Mouse (Mus musculus): ENCODE measurements around the gene Csrnp2. TPM values are rescaled to one million over a fixed set of nuclear protein-coding genes. Genes with fewer than 3 reads are reported as not detected.

Gene Csrnp2
- total and polyA plus RNA-seq, 3 experiments = 4.2 to 5.8 TPM; not detected in 1

Other genes with a start within 250 kb of the Csrnp2 start
- not detected in 2 replicates for gene Tmprss12, start 214.7 kb downstream of the Csrnp2 start, total RNA-seq (2012; rRNA removed)
- not detected for gene Tmprss12, start 214.7 kb downstream of the Csrnp2 start, polyA plus RNA-seq (2012; ENCODE audit: insufficient read depth in 1 of 2, insufficient read length in 2 of 2, low read depth in 1 of 2, low replicate concordance in 2 of 2, missing spikeins in 1 of 2)
- 17.3 and 28.9 TPM in 2 replicates for gene Mettl7a1, start 191.3 kb downstream of the Csrnp2 start, total RNA-seq (2012; rRNA removed)
- gene Mettl7a1, start 191.3 kb downstream of the Csrnp2 start, polyA plus RNA-seq (2012; ENCODE audit: insufficient read depth in 1 of 2, insufficient read length in 2 of 2, low read depth in 1 of 2, low replicate concordance in 2 of 2, missing spikeins in 1 of 2) = 10 to 100 TPM in 1 of 2 experiments, not detected in 1; 34.4 TPM
- gene Mettl7a3, start 160.6 kb downstream of the Csrnp2 start, total RNA-seq (2012; rRNA removed) = 0.12 and 0.13 TPM in 2 replicates
- gene Mettl7a3, start 160.6 kb downstream of the Csrnp2 start, polyA plus RNA-seq (2012; ENCODE audit: insufficient read depth in 1 of 2, insufficient read length in 2 of 2, low read depth in 1 of 2, low replicate concordance in 2 of 2, missing spikeins in 1 of 2) = under 1 TPM in 1 of 2 experiments, not detected in 1; 0.70 TPM
- gene Methig1, start 142.3 kb downstream of the Csrnp2 start, total RNA-seq (2012; rRNA removed) = not detected in 2 replicates
- gene Methig1, start 142.3 kb downstream of the Csrnp2 start, polyA plus RNA-seq (2012; ENCODE audit: insufficient read depth in 1 of 2, insufficient read length in 2 of 2, low read depth in 1 of 2, low replicate concordance in 2 of 2, missing spikeins in 1 of 2) = not detected
- not detected in 2 replicates for gene Mettl7a2, start 142.3 kb downstream of the Csrnp2 start, total RNA-seq (2012; rRNA removed)
- not detected for gene Mettl7a2, start 142.3 kb downstream of the Csrnp2 start, polyA plus RNA-seq (2012; ENCODE audit: insufficient read depth in 1 of 2, insufficient read length in 2 of 2, low read depth in 1 of 2, low replicate concordance in 2 of 2, missing spikeins in 1 of 2)
- gene Higd1c, start 130.9 kb downstream of the Csrnp2 start, total RNA-seq (2012; rRNA removed) = not detected in 2 replicates
- not detected for gene Higd1c, start 130.9 kb downstream of the Csrnp2 start, polyA plus RNA-seq (2012; ENCODE audit: insufficient read depth in 1 of 2, insufficient read length in 2 of 2, low read depth in 1 of 2, low replicate concordance in 2 of 2, missing spikeins in 1 of 2)
- gene Gm5475, start 73.3 kb downstream of the Csrnp2 start, total RNA-seq (2012; rRNA removed) = 0.15 TPM in 1 of 2 replicates, not detected in the other
- gene Gm5475, start 73.3 kb downstream of the Csrnp2 start, polyA plus RNA-seq (2012; ENCODE audit: insufficient read depth in 1 of 2, insufficient read length in 2 of 2, low read depth in 1 of 2, low replicate concordance in 2 of 2, missing spikeins in 1 of 2) = under 1 TPM in 1 of 2 experiments, not detected in 1; 0.14 TPM
- 52.7 and 69.0 TPM in 2 replicates for gene Slc11a2, start 70.4 kb downstream of the Csrnp2 start, total RNA-seq (2012; rRNA removed)
- gene Slc11a2, start 70.4 kb downstream of the Csrnp2 start, polyA plus RNA-seq (2012; ENCODE audit: insufficient read depth in 1 of 2, insufficient read length in 2 of 2, low read depth in 1 of 2, low replicate concordance in 2 of 2, missing spikeins in 1 of 2) = 100 to 1,000 TPM in 1 of 2 experiments, not detected in 1; 112 TPM
- 30.1 and 38.8 TPM in 2 replicates for gene Letmd1, start 26.5 kb downstream of the Csrnp2 start, total RNA-seq (2012; rRNA removed)
- gene Letmd1, start 26.5 kb downstream of the Csrnp2 start, polyA plus RNA-seq (2012; ENCODE audit: insufficient read depth in 1 of 2, insufficient read length in 2 of 2, low read depth in 1 of 2, low replicate concordance in 2 of 2, missing spikeins in 1 of 2) = 100 to 1,000 TPM in 1 of 2 experiments, 10 to 100 TPM in 1; 64.3 to 277 TPM
- gene Tfcp2, start 56.5 kb upstream of the Csrnp2 start, total RNA-seq (2012; rRNA removed) = 15.4 and 21.5 TPM in 2 replicates
- 10 to 100 TPM in 1 of 2 experiments, not detected in 1; 20.4 TPM for gene Tfcp2, start 56.5 kb upstream of the Csrnp2 start, polyA plus RNA-seq (2012; ENCODE audit: insufficient read depth in 1 of 2, insufficient read length in 2 of 2, low read depth in 1 of 2, low replicate concordance in 2 of 2, missing spikeins in 1 of 2)
- gene Pou6f1, start 104.5 kb upstream of the Csrnp2 start, total RNA-seq (2012; rRNA removed) = 0.46 and 0.59 TPM in 2 replicates
- 1 to 10 TPM in 1 of 2 experiments, not detected in 1; 2.5 TPM for gene Pou6f1, start 104.5 kb upstream of the Csrnp2 start, polyA plus RNA-seq (2012; ENCODE audit: insufficient read depth in 1 of 2, insufficient read length in 2 of 2, low read depth in 1 of 2, low replicate concordance in 2 of 2, missing spikeins in 1 of 2)
- gene Dazap2, start 119.9 kb upstream of the Csrnp2 start, total RNA-seq (2012; rRNA removed) = 100 and 107 TPM in 2 replicates
- gene Dazap2, start 119.9 kb upstream of the Csrnp2 start, polyA plus RNA-seq (2012; ENCODE audit: insufficient read depth in 1 of 2, insufficient read length in 2 of 2, low read depth in 1 of 2, low replicate concordance in 2 of 2, missing spikeins in 1 of 2) = 100 to 1,000 TPM; 233 to 341 TPM
- gene Smagp, start 141.5 kb upstream of the Csrnp2 start, total RNA-seq (2012; rRNA removed) = 1.6 and 2.6 TPM in 2 replicates
- 10 to 100 TPM in 1 of 2 experiments, not detected in 1; 22.6 TPM for gene Smagp, start 141.5 kb upstream of the Csrnp2 start, polyA plus RNA-seq (2012; ENCODE audit: insufficient read depth in 1 of 2, insufficient read length in 2 of 2, low read depth in 1 of 2, low replicate concordance in 2 of 2, missing spikeins in 1 of 2)
- 79.9 and 94.7 TPM in 2 replicates for gene Bin2, start 174.1 kb upstream of the Csrnp2 start, total RNA-seq (2012; rRNA removed)
- gene Bin2, start 174.1 kb upstream of the Csrnp2 start, polyA plus RNA-seq (2012; ENCODE audit: insufficient read depth in 1 of 2, insufficient read length in 2 of 2, low read depth in 1 of 2, low replicate concordance in 2 of 2, missing spikeins in 1 of 2) = 100 to 1,000 TPM; 106 to 128 TPM
- gene Cela1, start 192.4 kb upstream of the Csrnp2 start, total RNA-seq (2012; rRNA removed) = 42.2 and 60.3 TPM in 2 replicates
- 10 to 100 TPM in 1 of 2 experiments, not detected in 1; 51.4 TPM for gene Cela1, start 192.4 kb upstream of the Csrnp2 start, polyA plus RNA-seq (2012; ENCODE audit: insufficient read depth in 1 of 2, insufficient read length in 2 of 2, low read depth in 1 of 2, low replicate concordance in 2 of 2, missing spikeins in 1 of 2)
- gene Galnt6, start 233.9 kb upstream of the Csrnp2 start, total RNA-seq (2012; rRNA removed) = 17.0 and 17.5 TPM in 2 replicates
- 10 to 100 TPM in 1 of 2 experiments, not detected in 1; 16.1 TPM for gene Galnt6, start 233.9 kb upstream of the Csrnp2 start, polyA plus RNA-seq (2012; ENCODE audit: insufficient read depth in 1 of 2, insufficient read length in 2 of 2, low read depth in 1 of 2, low replicate concordance in 2 of 2, missing spikeins in 1 of 2)